Mouse (Mus musculus) liver, embryonic 14.5 days (tissue): ENCODE data around the gene Il16.

Experiments used
- CTCF ChIP-seq: IDR thresholded peaks from 2 replicates; pipeline ENCODE4 v1.5.1; 2016; ENCODE audit warnings: antibody characterized with exemption, low read depth, control low read depth
- EP300 ChIP-seq: IDR thresholded peaks from 2 replicates; pipeline ENCODE4 v1.6.1; 2016; ENCODE audit warnings: antibody characterized with exemption, low read depth

- TF ChIP-seq CTCF = no peak; the same call in 1 of the 2 replicates
- no peak for TF ChIP-seq EP300
These were observed 114.3 kb downstream of the Il16 start for GRCm38 (mm10) chr7:83631073-83631827.
